Mouse (Mus musculus): ENCODE measurements around the gene Plekhn1.

Gene Plekhn1

GRCm38 (mm10) chr4:156234701-156235213 lies at the start of gene Plekhn1:
Gene Plekhn1 (minus strand): TSS chr4:156234857.
- peak; percentile 78 for DNase-seq

DNA sequence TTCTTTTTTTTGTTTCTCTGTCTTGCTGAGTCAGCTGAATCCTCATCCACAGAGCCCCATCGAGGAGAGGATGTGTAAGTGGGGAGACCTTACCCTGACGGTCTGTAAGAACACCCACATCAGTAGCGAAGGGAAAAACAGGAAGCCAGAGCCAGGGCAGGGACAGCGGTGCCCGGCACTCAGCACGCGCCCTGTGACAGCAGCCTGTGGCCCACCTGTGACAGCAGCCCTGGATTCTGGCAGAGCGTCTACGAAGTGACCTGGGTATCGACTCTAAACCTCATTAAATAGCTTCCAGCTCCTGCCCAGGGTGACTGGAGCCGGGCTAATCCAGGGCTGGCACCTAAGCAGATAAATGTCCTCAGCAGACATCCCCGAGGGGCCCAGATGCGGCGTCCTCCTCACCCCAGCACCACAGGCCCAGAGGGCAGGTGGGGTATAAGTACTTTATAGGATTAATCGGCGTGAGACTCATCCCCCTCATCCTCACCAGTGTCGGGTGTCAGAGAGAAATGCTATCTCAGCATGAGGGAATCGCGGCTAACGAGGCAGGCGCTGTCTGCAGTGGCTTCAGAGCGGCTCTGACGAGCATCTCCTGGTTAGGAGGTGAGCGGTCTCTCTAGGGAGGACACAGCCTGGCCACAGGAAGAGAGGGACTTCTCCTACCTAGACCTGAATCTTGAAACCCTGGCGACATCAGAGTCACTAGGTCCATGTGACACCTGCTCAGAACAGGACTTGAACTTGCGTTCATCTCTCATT lies 20.6 kb upstream of the Plekhn1 start, which contains the start of gene Samd11:
Samd11 (minus strand) TSS at position 580 of the 762 bp plus-strand sequence.
- DNase-seq = no peak

DNA sequence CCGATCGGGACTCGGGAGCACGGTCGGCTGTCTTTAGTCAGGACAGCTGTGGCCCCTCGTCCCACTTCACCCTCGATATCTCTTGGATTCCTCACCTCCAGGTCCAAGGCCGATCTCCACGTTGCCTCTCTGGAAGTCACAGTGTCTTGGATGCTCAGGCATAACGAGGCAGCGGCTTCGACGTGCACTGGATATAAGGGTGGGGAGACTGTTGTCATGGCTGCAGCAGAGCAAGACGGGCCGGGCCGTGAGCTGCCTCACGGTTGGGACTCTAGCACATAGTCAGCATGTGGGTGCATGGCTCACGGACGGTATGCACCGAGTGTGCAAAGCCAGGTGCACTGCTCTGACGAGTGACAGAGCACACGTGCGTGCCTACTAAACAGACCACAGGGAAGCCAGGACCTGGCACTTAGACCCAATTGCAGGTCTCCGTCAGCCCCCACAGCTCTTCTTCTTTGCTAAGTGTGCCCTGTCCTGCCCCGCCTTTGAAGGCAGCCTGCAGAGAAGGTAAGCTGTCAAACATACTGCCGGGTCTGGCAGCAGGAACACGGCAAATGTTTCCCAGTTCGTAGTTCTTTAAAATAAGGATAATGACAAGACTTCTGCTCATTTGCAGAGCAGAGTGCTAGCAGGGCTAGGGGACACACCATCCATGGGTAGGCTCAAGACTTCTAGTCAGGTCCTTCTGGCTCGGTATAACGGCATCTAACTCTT lies 19.9 kb upstream of the Plekhn1 start:
- no peak for DNase-seq

- DNase-seq = no peak
Measured at GRCm38 (mm10) chr4:156253043-156253442, 18.4 kb upstream of the Plekhn1 start.

- no peak for DNase-seq
Measured at GRCm38 (mm10) chr4:156252619-156253018, 18.0 kb upstream of the Plekhn1 start.

DNA sequence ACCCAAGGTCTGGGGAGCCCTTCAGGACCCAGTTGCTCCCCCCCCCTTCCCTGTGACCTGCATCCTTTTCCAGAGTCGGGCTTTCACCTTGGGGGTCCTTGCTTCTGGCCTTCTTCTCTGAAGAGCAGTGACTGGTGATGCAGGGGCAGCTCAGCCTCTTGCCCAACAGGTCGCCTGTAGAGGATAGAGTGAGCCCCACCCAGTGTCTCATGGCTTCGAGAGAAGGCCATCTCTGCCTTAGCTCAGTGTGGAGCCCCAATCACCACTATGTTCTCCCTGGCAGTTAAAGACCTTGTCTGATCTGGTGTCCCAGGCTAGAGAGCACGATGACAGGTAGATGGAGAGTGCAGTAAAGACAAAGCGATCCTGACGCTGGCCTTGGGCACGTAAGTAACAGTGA lies 17.5 kb upstream of the Plekhn1 start:
- no peak for DNase-seq

DNA sequence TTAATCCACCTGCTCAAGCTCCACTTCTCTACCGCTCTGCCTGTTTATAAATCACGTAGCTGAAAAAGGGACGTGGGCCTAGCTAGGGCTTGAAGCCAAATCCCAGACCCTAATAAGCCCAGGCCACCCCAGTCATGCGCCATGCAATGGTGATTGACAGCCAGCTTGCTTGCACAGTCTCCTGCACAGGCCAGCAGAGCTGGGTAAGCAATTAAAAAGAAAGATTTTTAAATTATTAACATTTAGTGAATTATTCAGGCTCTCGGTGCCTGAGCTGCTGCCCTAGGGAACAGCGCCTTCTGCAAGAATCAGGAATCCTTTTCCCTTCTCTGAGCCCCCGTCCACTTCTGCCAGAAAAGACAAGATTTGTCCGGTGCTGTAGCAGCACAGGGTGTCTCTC lies 16.4 kb upstream of the Plekhn1 start:
- no peak for DNase-seq

GRCm38 (mm10) chr4:156249567-156249966 lies 14.9 kb upstream of the Plekhn1 start:
- no peak for DNase-seq

GRCm38 (mm10) chr4:156236651-156237447 lies 2.2 kb upstream of the Plekhn1 start:
- DNase-seq = no peak

- DNase-seq = peak; percentile 92
Measured at GRCm38 (mm10) chr4:156235808-156236533, 1.3 kb upstream of the Plekhn1 start, which contains the start of gene Noc2l. Gene Noc2l (plus strand): TSS chr4:156236010.

- peak; percentile 25 for DNase-seq
Measured at GRCm38 (mm10) chr4:156235360-156235770, 708 bp upstream of the Plekhn1 start.

GRCm38 (mm10) chr4:156234021-156234501 lies 596 bp downstream of the Plekhn1 start:
- peak; percentile 24 for DNase-seq

GRCm38 (mm10) chr4:156228393-156229024 lies 6.1 kb downstream of the Plekhn1 start:
- DNase-seq = no peak

GRCm38 (mm10) chr4:156227752-156228392 lies 6.8 kb downstream of the Plekhn1 start:
- no peak for DNase-seq

DNA sequence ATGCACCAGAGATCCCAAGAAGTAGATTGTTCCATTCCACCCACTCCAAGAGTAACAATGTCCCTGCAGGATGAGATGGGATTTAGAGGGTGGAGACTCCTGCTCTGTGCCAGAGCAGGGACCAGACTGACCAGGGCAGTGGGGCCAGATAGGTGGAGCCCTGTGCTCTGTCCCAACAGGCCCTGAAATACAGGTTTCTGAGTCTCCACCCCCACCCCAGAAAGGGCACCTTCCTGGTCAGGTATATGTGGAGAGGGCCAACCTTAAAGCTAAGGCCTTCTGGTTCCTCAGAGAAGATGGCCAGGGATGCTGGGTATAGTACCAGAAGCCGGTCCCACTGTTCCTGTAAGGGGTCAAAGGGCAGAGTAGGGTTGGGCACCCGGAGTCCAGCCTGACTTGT lies 10.4 kb downstream of the Plekhn1 start:
- no peak for DNase-seq

- no peak for DNase-seq
Measured at GRCm38 (mm10) chr4:156219936-156220335, 14.7 kb downstream of the Plekhn1 start.

DNA sequence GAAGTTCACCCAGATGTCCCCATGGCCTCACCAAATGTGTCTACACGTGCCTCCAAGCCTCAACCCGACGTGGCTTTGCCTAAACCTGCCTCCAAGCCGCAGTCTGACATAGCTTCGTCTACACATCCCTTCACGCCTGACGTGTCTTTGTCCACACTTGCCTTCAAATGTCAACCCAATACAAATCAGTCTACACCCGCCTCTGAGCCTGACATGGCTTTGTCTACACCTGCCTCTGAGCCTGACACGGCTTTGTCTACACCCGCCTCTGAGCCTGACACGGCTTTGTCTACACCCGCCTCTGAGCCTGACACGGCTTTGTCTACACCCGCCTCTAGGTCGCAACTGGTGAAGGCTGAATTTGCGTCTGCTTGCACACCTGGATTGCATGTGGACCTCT lies 16.8 kb downstream of the Plekhn1 start:
- no peak for DNase-seq

GRCm38 (mm10) chr4:156217022-156217669 lies 17.5 kb downstream of the Plekhn1 start:
- DNase-seq = no peak

GRCm38 (mm10) chr4:156216196-156216595 lies 18.5 kb downstream of the Plekhn1 start:
- DNase-seq = no peak

DNA sequence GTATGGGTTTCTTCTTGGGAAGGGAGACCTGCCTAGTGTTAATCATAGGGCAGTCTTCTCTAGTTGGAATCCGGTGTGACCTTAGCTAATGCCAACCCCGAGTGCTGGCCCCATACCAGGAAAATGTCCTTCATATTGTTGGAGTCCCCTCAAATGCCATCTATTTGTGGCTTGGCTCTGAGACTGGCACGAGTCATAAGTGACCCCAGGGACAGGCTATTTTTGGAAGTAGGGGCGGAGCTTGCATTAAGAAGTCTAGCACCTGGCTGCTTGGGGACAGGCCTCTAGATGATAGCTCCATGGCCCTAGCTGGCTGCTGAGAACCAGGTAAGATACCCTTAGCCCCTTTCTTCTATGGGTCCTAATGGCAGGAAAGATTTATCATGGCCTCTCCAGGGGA lies 19.0 kb downstream of the Plekhn1 start, which contains the start of gene Perm1:
Perm1 (plus strand) TSS at position 220 of the 400 bp plus-strand sequence.
- DNase-seq = no peak

Measured in thymus, postnatal 25 days (tissue).